Mouse (Mus musculus) stomach, embryonic 15.5 days (tissue): ENCODE measurements at regions not wholly inside any gene's neighbourhood (a gene's known extent, or its start where the extent isn't known, plus 50 kb on each side); places are given as distances from the start of the nearest gene placed in this dataset.

Source experiments
- ATAC-seq: fragments of 200-750 bp; cut with Nextera tagmentation; 2 replicates; pipeline ENCODE4 v1.8.0; 2017; ENCODE audit warnings: low read depth, moderate number of reproducible peaks, moderate TSS enrichment; ENCODE audit not compliant: insufficient read depth, low FRiP score
- H3K27ac ChIP-seq: fragments of 300-500 bp; sonication (generic); 2 replicates; pipeline ENCODE4 v1.5.1; 2015; ENCODE audit warnings: mild to moderate bottlenecking, inconsistent platforms
- H3K27me3 ChIP-seq: fragments of 300-500 bp; sonication (generic); replicated peaks from 2 replicates; pipeline ENCODE4 v1.6.1; 2015; ENCODE audit warnings: inconsistent platforms
- H3K36me3 ChIP-seq: fragments of 300-500 bp; sonication (generic); 2 replicates; pipeline ENCODE4 v1.6.1; 2015; ENCODE audit warnings: inconsistent platforms
- H3K4me1 ChIP-seq: fragments of 300-500 bp; sonication (generic); 2 replicates; pipeline ENCODE4 v1.6.1; 2015; ENCODE audit warnings: inconsistent platforms
- H3K4me2 ChIP-seq: fragments of 300-500 bp; sonication (generic); 2 replicates; pipeline ENCODE4 v1.6.1; 2015; ENCODE audit warnings: mild to moderate bottlenecking, inconsistent platforms
- H3K4me3 ChIP-seq: fragments of 300-500 bp; sonication (generic); replicated peaks from 2 replicates; pipeline ENCODE4 v1.5.1; 2015; ENCODE audit warnings: inconsistent platforms
- H3K9ac ChIP-seq: fragments of 300-500 bp; sonication (generic); 2 replicates; pipeline ENCODE4 v1.6.1; 2015; ENCODE audit warnings: inconsistent platforms
- H3K9me3 ChIP-seq: fragments of 300-500 bp; sonication (generic); 2 replicates; pipeline ENCODE4 v1.6.1; 2016; ENCODE audit warnings: inconsistent platforms
- WGBS: fragments of 180-500 bp; shearing (Covaris S2); methylation state at CpG from one replicate; pipeline ENCODE4 v1.1.7; 2015; 5-methylcytosine and 5-hydroxymethylcytosine counted together

- 0 out of 2 replicates have a peak, but pooled peaks cover 13% of the 10 kb centered on the region for H3K4me1 ChIP-seq
- ATAC-seq: peak; percentile 50; the same call in 1 of the 2 replicates
- H3K27ac ChIP-seq: peak overlapping the region; percentile 40
- H3K9ac ChIP-seq: no peak overlapping the region
- WGBS: 12% methylated on average over 6 of the region's 6 CpGs
- H3K4me3 ChIP-seq: no peak overlapping the region
- H3K4me2 ChIP-seq: no peak overlapping the region
- H3K9me3 ChIP-seq: no peaks in the 10 kb centered on the region
- no peaks in the 10 kb centered on the region for H3K36me3 ChIP-seq
- H3K27me3 ChIP-seq: no peaks in the 10 kb centered on the region
Measured at GRCm38 (mm10) chr4:124134341-124135164, 216.7 kb upstream of the 4930535I16Rik start.

- H3K27me3 ChIP-seq: no peaks in the 10 kb centered on the region
- 64% methylated on average over 5 of the region's 5 CpGs for WGBS
Measured at GRCm38 (mm10) chr4:124130946-124131345, 213.1 kb upstream of the 4930535I16Rik start.

GRCm38 (mm10) chr4:124126258-124126657 lies 208.4 kb upstream of the 4930535I16Rik start:
- Histone ChIP-seq H3K27me3 (no peaks in the 10 kb centered on the region), H3K4me2 (no peak overlapping the region), H3K4me3 (no peak overlapping the region), H3K9me3 (no peaks in the 10 kb centered on the region), H3K27ac (no peak overlapping the region), H3K4me1 (no peaks in the 10 kb centered on the region), H3K36me3 (no peaks in the 10 kb centered on the region), H3K9ac (no peak overlapping the region)
- WGBS: 62% methylated on average over 8 of the region's 8 CpGs
- no peak for ATAC-seq

More at GRCm38 (mm10) chr4:124130946-124131345, 213.1 kb upstream of the 4930535I16Rik start:
- Histone ChIP-seq H3K9me3 (no peaks in the 10 kb centered on the region), H3K4me2 (no peak overlapping the region), H3K36me3 (no peaks in the 10 kb centered on the region), H3K4me3 (no peak overlapping the region), H3K27ac (no peak overlapping the region), H3K4me1 (0 out of 2 replicates have a peak, but pooled peaks cover 13% of the 10 kb centered on the region), H3K9ac (no peak overlapping the region)
- ATAC-seq: no peak

GRCm38 (mm10) chr4:124120334-124120733 lies 202.5 kb upstream of the 4930535I16Rik start:
- no peak overlapping the region for H3K27ac ChIP-seq
- H3K4me3 ChIP-seq: no peak overlapping the region
- H3K4me2 ChIP-seq: no peak overlapping the region
- no peaks in the 10 kb centered on the region for H3K4me1 ChIP-seq
- no peaks in the 10 kb centered on the region for H3K27me3 ChIP-seq
- H3K36me3 ChIP-seq: no peaks in the 10 kb centered on the region
- no peak overlapping the region for H3K9ac ChIP-seq
- ATAC-seq: no peak
- 54% methylated on average over 6 of the region's 6 CpGs for WGBS
- no peaks in the 10 kb centered on the region for H3K9me3 ChIP-seq

- 79% methylated on average over 12 of the region's 12 CpGs for WGBS
- H3K4me2 ChIP-seq: no peak overlapping the region
- H3K9me3 ChIP-seq: no peaks in the 10 kb centered on the region
- H3K4me1 ChIP-seq: no peaks in the 10 kb centered on the region
- no peak overlapping the region for H3K27ac ChIP-seq
- ATAC-seq: no peak
- no peak overlapping the region for H3K4me3 ChIP-seq
- H3K9ac ChIP-seq: no peak overlapping the region
- H3K36me3 ChIP-seq: no peaks in the 10 kb centered on the region
- no peaks in the 10 kb centered on the region for H3K27me3 ChIP-seq
Measured at GRCm38 (mm10) chr4:124113856-124114345, 196.1 kb upstream of the 4930535I16Rik start.

- no peaks in the 10 kb centered on the region for H3K27me3 ChIP-seq
- H3K36me3 ChIP-seq: no peaks in the 10 kb centered on the region
- H3K4me2 ChIP-seq: no peak overlapping the region
- no peak for ATAC-seq
- H3K4me3 ChIP-seq: no peak overlapping the region
- H3K9ac ChIP-seq: no peak overlapping the region
- H3K4me1 ChIP-seq: no peaks in the 10 kb centered on the region
- H3K9me3 ChIP-seq: no peaks in the 10 kb centered on the region
- H3K27ac ChIP-seq: no peak overlapping the region
- 65% methylated on average over 8 of the region's 8 CpGs for WGBS
Measured at GRCm38 (mm10) chr4:124110705-124111104, 192.9 kb upstream of the 4930535I16Rik start.

GRCm38 (mm10) chr4:124109371-124109770 lies 191.5 kb upstream of the 4930535I16Rik start:
- Histone ChIP-seq H3K27me3 (no peaks in the 10 kb centered on the region), H3K36me3 (no peaks in the 10 kb centered on the region), H3K9ac (no peak overlapping the region), H3K9me3 (no peaks in the 10 kb centered on the region), H3K4me1 (no peaks in the 10 kb centered on the region), H3K4me2 (no peak overlapping the region), H3K4me3 (no peak overlapping the region), H3K27ac (no peak overlapping the region)
- no peak for ATAC-seq
- WGBS: 74% methylated on average over 3 of the region's 3 CpGs

- Histone ChIP-seq H3K4me2 (no peak overlapping the region), H3K27ac (no peak overlapping the region), H3K4me1 (no peaks in the 10 kb centered on the region), H3K27me3 (no peaks in the 10 kb centered on the region), H3K36me3 (no peaks in the 10 kb centered on the region), H3K9me3 (no peaks in the 10 kb centered on the region), H3K9ac (no peak overlapping the region), H3K4me3 (no peak overlapping the region)
- 30% methylated on average over 2 of the region's 2 CpGs for WGBS
- ATAC-seq: no peak
Measured at GRCm38 (mm10) chr4:124102684-124103083, 184.9 kb upstream of the 4930535I16Rik start.

GRCm38 (mm10) chr4:124086801-124087200 lies 169.0 kb upstream of the 4930535I16Rik start:
- Histone ChIP-seq H3K36me3 (no peaks in the 10 kb centered on the region), H3K27me3 (no peaks in the 10 kb centered on the region), H3K27ac (no peak overlapping the region), H3K9me3 (no peaks in the 10 kb centered on the region), H3K4me3 (no peak overlapping the region), H3K4me1 (no peaks in the 10 kb centered on the region), H3K4me2 (no peak overlapping the region), H3K9ac (no peak overlapping the region)
- 76% methylated on average over 7 of the region's 7 CpGs for WGBS
- no peak for ATAC-seq

- no peak overlapping the region for H3K9ac ChIP-seq
- H3K27me3 ChIP-seq: no peaks in the 10 kb centered on the region
- no peaks in the 10 kb centered on the region for H3K9me3 ChIP-seq
- no peaks in the 10 kb centered on the region for H3K4me1 ChIP-seq
- ATAC-seq: no peak
- H3K4me2 ChIP-seq: no peak overlapping the region
- 76% methylated on average over 7 of the region's 7 CpGs for whole genome bisulfite sequencing
- H3K36me3 ChIP-seq: no peaks in the 10 kb centered on the region
- no peak overlapping the region for H3K4me3 ChIP-seq
- no peak overlapping the region for H3K27ac ChIP-seq
Measured at GRCm38 (mm10) chr4:124086254-124086653, 168.4 kb upstream of the 4930535I16Rik start.

GRCm38 (mm10) chr4:124079603-124080002 lies 161.8 kb upstream of the 4930535I16Rik start:
- no peaks in the 10 kb centered on the region for H3K4me1 ChIP-seq
- 61% methylated on average over 3 of the region's 3 CpGs for WGBS
- peak; percentile 27; the same call in 1 of the 2 replicates for ATAC-seq
- H3K4me3 ChIP-seq: no peak overlapping the region
- H3K36me3 ChIP-seq: no peaks in the 10 kb centered on the region
- H3K9me3 ChIP-seq: no peaks in the 10 kb centered on the region
- H3K4me2 ChIP-seq: no peak overlapping the region
- no peak overlapping the region for H3K9ac ChIP-seq
- no peak overlapping the region for H3K27ac ChIP-seq
- H3K27me3 ChIP-seq: no peaks in the 10 kb centered on the region

GRCm38 (mm10) chr4:124075551-124075950 lies 157.7 kb upstream of the 4930535I16Rik start:
- WGBS: 54% methylated on average over 5 of the region's 5 CpGs
- H3K9me3 ChIP-seq: no peaks in the 10 kb centered on the region
- no peak overlapping the region for H3K4me2 ChIP-seq
- no peak for ATAC-seq
- no peak overlapping the region for H3K9ac ChIP-seq
- no peaks in the 10 kb centered on the region for H3K27me3 ChIP-seq
- H3K27ac ChIP-seq: no peak overlapping the region
- H3K4me1 ChIP-seq: no peaks in the 10 kb centered on the region
- H3K36me3 ChIP-seq: no peaks in the 10 kb centered on the region
- no peak overlapping the region for H3K4me3 ChIP-seq
